10 mouse cellular contexts compared by ENCODE assay signal in the genomic region with DNA sequence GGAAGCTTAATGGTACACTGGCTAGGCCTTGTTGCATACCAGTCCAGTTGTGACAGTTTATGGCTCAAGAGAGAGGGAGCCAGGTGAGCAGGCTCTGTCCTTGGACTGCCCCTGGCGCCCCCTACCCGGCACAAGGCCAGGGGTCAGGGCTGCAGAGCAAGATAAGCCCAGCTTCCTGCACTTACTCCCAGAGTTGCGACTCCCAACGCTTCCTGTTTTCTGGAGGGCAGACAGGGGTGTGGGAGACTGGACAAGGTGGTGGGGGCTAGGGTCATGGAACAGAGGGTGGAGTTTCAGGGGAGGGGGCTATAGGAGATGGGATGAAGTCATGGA. TPM values are rescaled to one million over a fixed set of nuclear protein-coding genes. Genes with fewer than 3 reads are reported as not detected.
DNase-seq lines count a peak whose midpoint lies in the region; ATAC-seq and TF ChIP-seq lines count a peak whose summit lies in the region.
"Had no signal": no experiment of that assay in that cellular context is flagged by ENCODE, and none has a peak within 500 bp of the region (broad histone marks: within the 10 kb centered on the region; RNA-seq: fewer than 3 reads in every experiment).

No protein-coding gene starts in this region.

- H3K9ac ChIP-seq in hindbrain, embryonic 13.5 days: no peak overlapping the region; the same call in 1 of the 2 replicates
- H3K9ac ChIP-seq in hindbrain, postnatal 0 days (replicated peaks; ENCODE audit: low read length): no peak overlapping the region
- no peak overlapping the region for H3K9ac ChIP-seq in heart, adult 2 months (ENCODE audit: low read depth, low read length)
- no peak overlapping the region for H3K9ac ChIP-seq in kidney, embryonic 16.5 days (replicated peaks; ENCODE audit: low read length)
- H3K9ac ChIP-seq in lung, embryonic 15.5 days: no peak overlapping the region

- H3K27me3 ChIP-seq in hindbrain, embryonic 13.5 days: peaks cover 7% of the 10 kb centered on the region
- no peaks in the 10 kb centered on the region for H3K27me3 ChIP-seq in hindbrain, postnatal 0 days (ENCODE audit: insufficient read depth, low read length)
- no peaks in the 10 kb centered on the region for H3K27me3 ChIP-seq in heart, adult 2 months (ENCODE audit: control insufficient read depth, insufficient read depth, low read length)
- H3K27me3 ChIP-seq in kidney, embryonic 16.5 days (ENCODE audit: insufficient read depth, low read length): 0 out of 2 replicates have a peak, but pooled peaks cover 1% of the 10 kb centered on the region
- H3K27me3 ChIP-seq in lung, embryonic 15.5 days: peaks cover 5% of the 10 kb centered on the region; the same call in 1 of the 2 replicates
- H3K27me3 ChIP-seq in thymus, adult 2 months (ENCODE audit: control insufficient read depth, insufficient read depth, low read length): no peaks in the 10 kb centered on the region

- no peak for DNase-seq in hindbrain, postnatal 0 days (ENCODE audit: low spot score)
- DNase-seq in heart, adult 2 months: peak; percentile 87
- no peak for DNase-seq in frontal cortex, postnatal 14 days (ENCODE audit: low spot score in 2 of 2)
- DNase-seq in cerebellum, adult 18-20 months: no peak
- no peak for DNase-seq in thymus, adult 2 months
- DNase-seq: retina, postnatal 1 day had no signal

- TF ChIP-seq CTCF in hindbrain, postnatal 0 days (IDR thresholded peaks at IDR 0.05; ENCODE audit: low read depth): no peak
- no peak for TF ChIP-seq CTCF in heart, adult 2 months (IDR thresholded peaks at IDR 0.05)
- TF ChIP-seq CTCF in thymus, adult 2 months (IDR thresholded peaks at IDR 0.05; ENCODE audit: borderline replicate concordance, control insufficient read depth, extremely low read depth, insufficient read depth, low read length, poor library complexity): no peak

- no peak overlapping the region for H3K4me2 ChIP-seq in hindbrain, embryonic 13.5 days
- no peak overlapping the region for H3K4me2 ChIP-seq in hindbrain, postnatal 0 days (ENCODE audit: low read depth, low read length)
- no peak overlapping the region for H3K4me2 ChIP-seq in kidney, embryonic 16.5 days (replicated peaks; ENCODE audit: low read depth, low read length)
- no peak overlapping the region for H3K4me2 ChIP-seq in lung, embryonic 15.5 days

- no peak for ATAC-seq in hindbrain, embryonic 13.5 days (ENCODE audit: low FRiP score)
- ATAC-seq in hindbrain, postnatal 0 days: no peak
- ATAC-seq in kidney, embryonic 16.5 days (ENCODE audit: low FRiP score, low TSS enrichment): peak; percentile 51
- peak; percentile 31; the same call in 1 of the 2 replicates for ATAC-seq in lung, embryonic 15.5 days (ENCODE audit: borderline replicate concordance, extremely low read depth, low FRiP score, low TSS enrichment)

- 0 out of 2 replicates have a peak, but pooled peaks have one; percentile 8 for TF ChIP-seq POLR2A in heart, adult 2 months (IDR thresholded peaks at IDR 0.05; ENCODE audit: insufficient read depth, low read depth, low read length)
- no peak for TF ChIP-seq POLR2A in thymus, adult 2 months (IDR thresholded peaks at IDR 0.05; ENCODE audit: control insufficient read depth, extremely low read depth, insufficient read depth, low read length, poor library complexity)

- no peaks in the 10 kb centered on the region for H3K9me3 ChIP-seq in hindbrain, embryonic 13.5 days
- no peaks in the 10 kb centered on the region for H3K9me3 ChIP-seq in hindbrain, postnatal 0 days (ENCODE audit: low read length)
- H3K9me3 ChIP-seq in kidney, embryonic 16.5 days (ENCODE audit: low read length): no peaks in the 10 kb centered on the region; the same call in 1 of the 2 replicates
- H3K9me3 ChIP-seq in lung, embryonic 15.5 days: no peaks in the 10 kb centered on the region

- peak; percentile 56; the same call in 1 of the 2 replicates for TF ChIP-seq EP300 in heart, adult 2 months (IDR thresholded peaks at IDR 0.05; ENCODE audit: insufficient read depth, low read depth, low read length)

- peaks cover 12% of the 10 kb centered on the region; the same call in 1 of the 2 replicates for H3K4me1 ChIP-seq in hindbrain, embryonic 13.5 days (replicated peaks)
- no peaks in the 10 kb centered on the region for H3K4me1 ChIP-seq in hindbrain, postnatal 0 days (ENCODE audit: insufficient read depth, low read length)
- peaks cover 18% of the 10 kb centered on the region for H3K4me1 ChIP-seq in heart, adult 2 months (ENCODE audit: control insufficient read depth, insufficient read depth, low read length)
- peaks cover 10% of the 10 kb centered on the region; the same call in 1 of the 2 replicates for H3K4me1 ChIP-seq in kidney, embryonic 16.5 days (ENCODE audit: insufficient read depth, low read length)
- H3K4me1 ChIP-seq in lung, embryonic 15.5 days: no peaks in the 10 kb centered on the region
- H3K4me1 ChIP-seq in thymus, adult 2 months (replicated peaks; ENCODE audit: control insufficient read depth, insufficient read depth, low read length): peaks cover 13% of the 10 kb centered on the region

- H3K4me3 ChIP-seq in hindbrain, embryonic 13.5 days: no peak overlapping the region
- no peak overlapping the region for H3K4me3 ChIP-seq in hindbrain, postnatal 0 days (ENCODE audit: low read length)
- H3K4me3 ChIP-seq in heart, adult 2 months: no peak overlapping the region
- no peak overlapping the region for H3K4me3 ChIP-seq in kidney, embryonic 16.5 days (ENCODE audit: low read length)
- H3K4me3 ChIP-seq in lung, embryonic 15.5 days: no peak overlapping the region
- no peak overlapping the region for H3K4me3 ChIP-seq in thymus, adult 2 months (ENCODE audit: control insufficient read depth, insufficient read depth, low read length)

- 29% methylated on average over 4 of the region's 4 CpGs for WGBS in hindbrain, embryonic 13.5 days
- WGBS in hindbrain, postnatal 0 days: 32% methylated on average over 4 of the region's 4 CpGs
- 25% methylated on average over 4 of the region's 4 CpGs for WGBS in heart, adult 2 months
- WGBS in kidney, embryonic 16.5 days: 18% methylated on average over 4 of the region's 4 CpGs
- WGBS in lung, embryonic 15.5 days: 16% methylated on average over 4 of the region's 4 CpGs
- WGBS in thymus, adult 2 months: 45% methylated on average over 4 of the region's 4 CpGs

- no peaks in the 10 kb centered on the region for H3K79me2 ChIP-seq in heart, adult 2 months (replicated peaks; ENCODE audit: control insufficient read depth, insufficient read depth, low read length)

- intact Hi-C loops in heart, adult 2 months (cut with DNase I): loop anchor here (1.0 kb wide), 1 partner anchor 12 kb away; no protein-coding TSS in a partner anchor

- H3K27ac ChIP-seq in hindbrain, embryonic 13.5 days: peak overlapping the region; percentile 19; the same call in 1 of the 2 replicates
- H3K27ac ChIP-seq in hindbrain, postnatal 0 days: no peak overlapping the region
- H3K27ac ChIP-seq in heart, adult 2 months: peak overlapping the region; percentile 84
- peak overlapping the region; percentile 83 for H3K27ac ChIP-seq in kidney, embryonic 16.5 days (ENCODE audit: low read length)
- peak overlapping the region; percentile 62 for H3K27ac ChIP-seq in lung, embryonic 15.5 days
- H3K27ac ChIP-seq in thymus, adult 2 months (ENCODE audit: control insufficient read depth, insufficient read depth, low read length): no peak overlapping the region; the same call in 1 of the 2 replicates

- peaks cover 3% of the 10 kb centered on the region; the same call in 1 of the 2 replicates for H3K36me3 ChIP-seq in hindbrain, embryonic 13.5 days
- H3K36me3 ChIP-seq in hindbrain, postnatal 0 days (ENCODE audit: insufficient read depth, low read length): no peaks in the 10 kb centered on the region; the same call in 1 of the 2 replicates
- peaks cover 6% of the 10 kb centered on the region; the same call in 1 of the 2 replicates for H3K36me3 ChIP-seq in heart, adult 2 months (ENCODE audit: control insufficient read depth, insufficient read depth, low read length)
- no peaks in the 10 kb centered on the region for H3K36me3 ChIP-seq in kidney, embryonic 16.5 days (ENCODE audit: insufficient read depth, low read length)
- H3K36me3 ChIP-seq in lung, embryonic 15.5 days: no peaks in the 10 kb centered on the region
- no peaks in the 10 kb centered on the region for H3K36me3 ChIP-seq in thymus, adult 2 months (ENCODE audit: control insufficient read depth, insufficient read depth, low read length)

RNA-seq across cellular contexts. Expression of a gene that starts 6.4 kb away (rescaled TPM):
- 0.27 TPM in 1 of 2 replicates, not detected in the other for polyA plus RNA-seq in hindbrain, embryonic 13.5 days (2015; fragmentation: Nextera tagmentation; extraction: Ambion mirVana)
- not detected in 2 replicates for total RNA-seq in hindbrain, postnatal 0 days (2014; rRNA removed)
- not detected in 2 replicates for polyA plus RNA-seq in hindbrain, postnatal 0 days (2015; fragmentation: Nextera tagmentation; extraction: Ambion mirVana)
- total RNA-seq in heart, adult 2 months (2021): not detected
- polyA plus RNA-seq in heart, adult 2 months (2012; rRNA removed): 0.21 TPM in 1 of 2 replicates, not detected in the other
- polyA plus RNA-seq in kidney, embryonic 16.5 days (2015; fragmentation: Nextera tagmentation; extraction: Ambion mirVana): 0.21 and 0.49 TPM in 2 replicates
- not detected in 2 replicates for polyA plus RNA-seq in lung, embryonic 15.5 days (2015; fragmentation: Nextera tagmentation; extraction: Ambion mirVana)
- polyA plus RNA-seq in thymus, adult 2 months (2012; rRNA removed): 0.57 and 1.0 TPM in 2 replicates
- total RNA-seq: megakaryocyte-erythroid progenitor cell, adult 5-6 weeks had no signal

RNA-seq across cellular contexts. Expression of a gene that starts 8.2 kb away (rescaled TPM):
- 19.1 and 20.2 TPM in 2 replicates for polyA plus RNA-seq in hindbrain, embryonic 13.5 days (2015; fragmentation: Nextera tagmentation; extraction: Ambion mirVana)
- total RNA-seq in hindbrain, postnatal 0 days (2014; rRNA removed): 10.8 and 14.7 TPM in 2 replicates
- 10.6 and 11.6 TPM in 2 replicates for polyA plus RNA-seq in hindbrain, postnatal 0 days (2015; fragmentation: Nextera tagmentation; extraction: Ambion mirVana)
- 10 to 100 TPM; 37.8 to 46.2 TPM for total RNA-seq in heart, adult 2 months (2021)
- polyA plus RNA-seq in heart, adult 2 months (2012; rRNA removed): 74.4 and 105 TPM in 2 replicates
- 61.6 and 65.2 TPM in 2 replicates for polyA plus RNA-seq in kidney, embryonic 16.5 days (2015; fragmentation: Nextera tagmentation; extraction: Ambion mirVana)
- polyA plus RNA-seq in lung, embryonic 15.5 days (2015; fragmentation: Nextera tagmentation; extraction: Ambion mirVana): 65.3 and 70.3 TPM in 2 replicates
- polyA plus RNA-seq in thymus, adult 2 months (2012; rRNA removed): 21.7 and 21.8 TPM in 2 replicates
- total RNA-seq: megakaryocyte-erythroid progenitor cell, adult 5-6 weeks had no signal

RNA-seq across cellular contexts. Expression of a gene that starts 16.8 kb away (rescaled TPM):
- polyA plus RNA-seq in hindbrain, embryonic 13.5 days (2015; fragmentation: Nextera tagmentation; extraction: Ambion mirVana): 36.0 and 42.4 TPM in 2 replicates
- 37.2 and 50.2 TPM in 2 replicates for total RNA-seq in hindbrain, postnatal 0 days (2014; rRNA removed)
- 48.7 and 54.3 TPM in 2 replicates for polyA plus RNA-seq in hindbrain, postnatal 0 days (2015; fragmentation: Nextera tagmentation; extraction: Ambion mirVana)
- 1 to 10 TPM; 4.3 to 6.0 TPM for total RNA-seq in heart, adult 2 months (2021)
- polyA plus RNA-seq in heart, adult 2 months (2012; rRNA removed): 10.4 and 13.4 TPM in 2 replicates
- polyA plus RNA-seq in kidney, embryonic 16.5 days (2015; fragmentation: Nextera tagmentation; extraction: Ambion mirVana): 29.3 and 29.9 TPM in 2 replicates
- polyA plus RNA-seq in lung, embryonic 15.5 days (2015; fragmentation: Nextera tagmentation; extraction: Ambion mirVana): 23.2 and 23.7 TPM in 2 replicates
- polyA plus RNA-seq in thymus, adult 2 months (2012; rRNA removed): 9.0 and 13.8 TPM in 2 replicates

RNA-seq across cellular contexts. Expression of a gene that starts 30.5 kb away (rescaled TPM):
- polyA plus RNA-seq in hindbrain, embryonic 13.5 days (2015; fragmentation: Nextera tagmentation; extraction: Ambion mirVana): 43.6 and 44.4 TPM in 2 replicates
- total RNA-seq in hindbrain, postnatal 0 days (2014; rRNA removed): 57.9 and 94.0 TPM in 2 replicates
- polyA plus RNA-seq in hindbrain, postnatal 0 days (2015; fragmentation: Nextera tagmentation; extraction: Ambion mirVana): 50.6 and 56.8 TPM in 2 replicates
- total RNA-seq in heart, adult 2 months (2021): 1 to 10 TPM; 6.7 to 8.0 TPM
- polyA plus RNA-seq in heart, adult 2 months (2012; rRNA removed): 22.8 and 24.5 TPM in 2 replicates
- polyA plus RNA-seq in kidney, embryonic 16.5 days (2015; fragmentation: Nextera tagmentation; extraction: Ambion mirVana): 67.7 and 72.1 TPM in 2 replicates
- polyA plus RNA-seq in lung, embryonic 15.5 days (2015; fragmentation: Nextera tagmentation; extraction: Ambion mirVana): 72.3 and 72.5 TPM in 2 replicates
- polyA plus RNA-seq in thymus, adult 2 months (2012; rRNA removed): 255 and 260 TPM in 2 replicates

RNA-seq across cellular contexts. Expression of a gene that starts 35.0 kb away (rescaled TPM):
- polyA plus RNA-seq in hindbrain, embryonic 13.5 days (2015; fragmentation: Nextera tagmentation; extraction: Ambion mirVana): not detected in 2 replicates
- total RNA-seq in hindbrain, postnatal 0 days (2014; rRNA removed): not detected in 2 replicates
- polyA plus RNA-seq in hindbrain, postnatal 0 days (2015; fragmentation: Nextera tagmentation; extraction: Ambion mirVana): not detected in 2 replicates
- not detected for total RNA-seq in heart, adult 2 months (2021)
- polyA plus RNA-seq in heart, adult 2 months (2012; rRNA removed): 0.27 TPM in 1 of 2 replicates, not detected in the other
- not detected in 2 replicates for polyA plus RNA-seq in kidney, embryonic 16.5 days (2015; fragmentation: Nextera tagmentation; extraction: Ambion mirVana)
- not detected in 2 replicates for polyA plus RNA-seq in lung, embryonic 15.5 days (2015; fragmentation: Nextera tagmentation; extraction: Ambion mirVana)
- polyA plus RNA-seq in thymus, adult 2 months (2012; rRNA removed): not detected in 2 replicates
- total RNA-seq: megakaryocyte-erythroid progenitor cell, adult 5-6 weeks had no signal

Comparison
In these comparisons a context has a peak if more than half of its experiments do, and no peak if none do; other contexts are left out.
1. H3K27ac ChIP-seq: peak in hindbrain, embryonic 13.5 days (single experiment), heart, adult 2 months (single experiment), kidney, embryonic 16.5 days (single experiment) and lung, embryonic 15.5 days (single experiment); none in hindbrain, postnatal 0 days (single experiment) and thymus, adult 2 months (single experiment).
2. ATAC-seq: peak in kidney, embryonic 16.5 days (single experiment) and lung, embryonic 15.5 days (single experiment); none in hindbrain, embryonic 13.5 days (single experiment) and hindbrain, postnatal 0 days (single experiment).
3. DNase-seq: peak in heart, adult 2 months (2 of 2); none in hindbrain, postnatal 0 days (single experiment), frontal cortex, postnatal 14 days (0 of 2), cerebellum, adult 18-20 months (0 of 2) and thymus, adult 2 months (single experiment).